Mouse (Mus musculus): ENCODE data around the gene Gm43302.
"Not testable (repeated sequence)": the region's sequence is repeated elsewhere in the genome, so short reads cannot be mapped to it uniquely, and the experiment has no call there.

Gm43302 gene

GRCm38 (mm10) chr5:105197915-105198560, 95.5 kb downstream of the Gm43302 start:
- DNase-seq, result not testable (repeated sequence)

- not testable (repeated sequence) for DNase-seq
Measured at GRCm38 (mm10) chr5:105196308-105196707, 97.2 kb downstream of the Gm43302 start.

GRCm38 (mm10) chr5:105192536-105192935, 101.0 kb downstream of the Gm43302 start:
- DNase-seq, result not testable (repeated sequence)

GRCm38 (mm10) chr5:105181446-105181845, 112.0 kb downstream of the Gm43302 start:
- DNase-seq, result no peak
